Mouse (Mus musculus): Measurements from ENCODE around the gene Hist1h4d. TPM values are rescaled to one million over a fixed set of nuclear protein-coding genes. Genes with fewer than 3 reads are reported as not detected.

The Hist1h4d gene
- polyA plus RNA-seq, 2 experiments: 8.6 to 152 TPM

DNA sequence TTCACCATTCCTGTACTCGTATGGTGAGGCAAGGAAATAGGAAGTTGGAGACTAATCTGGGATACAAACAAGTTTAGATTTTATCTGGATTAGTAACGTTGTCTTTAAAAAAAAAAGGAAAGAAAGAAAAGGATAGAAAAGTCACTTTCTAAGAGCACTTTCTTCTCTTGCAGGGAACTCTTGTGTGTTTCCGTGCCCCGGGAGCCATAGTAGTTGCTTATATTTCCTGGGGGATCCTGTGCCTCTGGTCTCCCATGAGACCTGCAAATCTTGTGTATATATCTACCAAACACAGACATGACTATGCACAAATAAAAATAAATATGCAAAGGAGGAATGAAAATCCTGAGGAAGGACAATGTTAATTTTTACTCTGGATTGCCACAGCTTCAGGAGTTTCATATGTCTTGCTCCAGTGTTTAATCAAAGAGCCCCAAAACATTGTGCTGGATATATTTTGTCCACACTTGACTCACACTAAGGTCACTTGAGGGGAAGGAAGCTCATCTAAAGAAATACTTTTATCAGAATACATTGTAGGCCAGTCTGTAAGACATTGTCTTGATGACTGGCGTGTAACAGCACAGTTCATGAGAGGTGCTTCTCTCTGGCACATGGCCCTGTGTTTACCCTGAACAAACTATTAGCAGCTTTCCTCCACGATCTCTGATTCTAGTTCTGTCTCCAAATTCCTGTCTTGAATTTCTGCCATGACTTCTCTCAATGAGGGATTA, 4.3 kb upstream of the Hist1h4d start:
- peaks cover 18 to 21% of the 10 kb centered on the region in 2 experiments for H3K4me1 ChIP-seq (replicated peaks; ENCODE audit: control insufficient read depth in 2 of 2, insufficient read depth in 2 of 2, low read length in 1 of 2)
- peak overlapping the region; percentile 96 for H3K4me2 ChIP-seq (ENCODE audit: low read depth)
- H3K9ac ChIP-seq (replicated peaks): peak overlapping the region; percentile 99
- peak overlapping the region; percentile 65 to 69 for H3K4me3 ChIP-seq (ENCODE audit: insufficient read depth in 1 of 2, low read depth in 2 of 2, low read length in 2 of 2)
- peak overlapping the region; percentile 98 for H3K27ac ChIP-seq
- WGBS (ENCODE audit: insufficient replicate concordance): 35% methylated on average over 6 of the region's 6 CpGs
- TF ChIP-seq EP300 (IDR thresholded peaks at IDR 0.05; ENCODE audit: low read depth) (no peak), CTCF (IDR thresholded peaks at IDR 0.05; ENCODE audit: low read depth) (no peak)
- H3K9me3 ChIP-seq (ENCODE audit: control insufficient read depth, low read length): no peaks in the 10 kb centered on the region
- H3K27me3 ChIP-seq (ENCODE audit: control insufficient read depth, insufficient read depth, low read length): no peaks in the 10 kb centered on the region
- H3K36me3 ChIP-seq (replicated peaks; ENCODE audit: control insufficient read depth, insufficient read depth, low read depth): no peaks in the 10 kb centered on the region
- ATAC-seq (ENCODE audit: insufficient read depth) (no peak), DNase-seq (ENCODE audit: low read depth in 3 of 3, low spot score in 3 of 3) (no peak)

DNA sequence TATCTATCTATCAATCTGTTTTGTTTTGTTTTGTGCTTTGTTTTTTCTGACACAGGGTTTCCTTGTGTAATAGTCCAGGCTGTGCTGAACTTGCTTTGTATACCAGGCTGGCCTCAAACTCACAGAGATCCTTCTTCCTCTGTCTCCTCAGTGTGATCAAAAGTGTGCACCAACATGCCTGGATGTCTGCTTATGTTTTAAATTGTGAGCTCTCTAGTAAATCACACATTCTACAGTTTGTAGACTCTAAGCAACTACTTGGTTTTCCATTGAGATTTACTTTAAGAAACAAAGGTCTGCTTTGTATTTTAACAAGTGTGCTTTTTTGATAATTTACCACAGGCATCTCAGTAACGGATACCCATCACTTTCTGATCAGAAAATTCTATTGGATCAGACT, 3.6 kb upstream of the Hist1h4d start:
- H3K9me3 ChIP-seq (ENCODE audit: control insufficient read depth, low read length): no peaks in the 10 kb centered on the region
- 81% methylated on average over 1 of the region's 1 CpGs for WGBS (ENCODE audit: insufficient replicate concordance)
- H3K36me3 ChIP-seq (replicated peaks; ENCODE audit: control insufficient read depth, insufficient read depth, low read depth): no peaks in the 10 kb centered on the region
- peak overlapping the region; percentile 57 for H3K9ac ChIP-seq (replicated peaks)
- DNase-seq (ENCODE audit: low read depth in 3 of 3, low spot score in 3 of 3) (no peak), ATAC-seq (ENCODE audit: insufficient read depth) (no peak)
- H3K4me1 ChIP-seq (replicated peaks; ENCODE audit: control insufficient read depth in 2 of 2, insufficient read depth in 2 of 2, low read length in 1 of 2): peaks cover 22 to 23% of the 10 kb centered on the region in 2 experiments
- H3K27ac ChIP-seq: peak overlapping the region; percentile 98
- H3K4me3 ChIP-seq (ENCODE audit: insufficient read depth in 1 of 2, low read depth in 2 of 2, low read length in 2 of 2): peak overlapping the region in 1 of 2 experiments; percentile 8; a peak in 2 of 4 replicates
- H3K4me2 ChIP-seq (ENCODE audit: low read depth): peak overlapping the region; percentile 96
- no peak for TF ChIP-seq CTCF (IDR thresholded peaks at IDR 0.05; ENCODE audit: low read depth)
- no peak for TF ChIP-seq EP300 (IDR thresholded peaks at IDR 0.05; ENCODE audit: low read depth)
- H3K27me3 ChIP-seq (ENCODE audit: control insufficient read depth, insufficient read depth, low read length): no peaks in the 10 kb centered on the region

DNA sequence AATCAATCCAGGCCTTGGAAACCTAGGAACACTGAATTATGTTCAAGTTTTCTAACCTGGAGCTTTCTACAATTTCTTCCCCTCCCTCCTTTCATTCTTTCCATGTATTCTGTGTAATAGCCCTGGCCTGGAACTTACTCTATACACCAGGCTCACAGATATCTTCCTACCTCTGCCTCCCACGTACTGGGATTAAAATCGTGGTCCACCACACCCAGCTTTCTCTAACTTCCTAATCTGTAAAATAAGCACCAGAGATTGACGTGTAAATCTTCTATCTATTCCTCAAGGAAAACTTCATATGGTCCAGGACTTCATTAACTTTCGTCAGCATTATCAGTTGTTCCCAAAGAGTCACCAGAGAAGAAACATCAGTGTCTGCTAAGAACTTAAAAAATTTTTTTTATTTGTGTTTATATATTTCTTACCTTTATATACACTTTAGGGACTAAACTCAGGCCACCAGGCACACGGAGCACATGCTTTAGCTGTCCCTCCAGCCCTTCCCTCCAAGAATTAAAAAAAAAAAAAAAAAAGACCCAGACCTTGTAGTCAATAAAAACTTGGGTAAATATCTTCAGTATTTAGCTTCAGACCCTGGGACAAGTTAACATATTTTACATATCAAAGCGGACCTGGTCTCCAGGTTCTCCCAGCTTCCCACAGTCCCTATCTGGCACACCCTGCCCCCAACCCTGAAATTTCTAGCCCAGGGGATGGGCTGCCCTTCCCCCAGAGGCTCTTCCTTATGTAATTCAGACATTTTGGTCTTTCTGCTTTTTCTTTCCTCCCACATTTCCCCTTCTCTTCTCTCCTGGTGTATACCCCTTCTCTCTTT, 1.0 kb downstream of the Hist1h4d start:
- Histone ChIP-seq H3K4me1 (replicated peaks; ENCODE audit: control insufficient read depth in 2 of 2, insufficient read depth in 2 of 2, low read length in 1 of 2) (peaks cover 32 to 34% of the 10 kb centered on the region in 2 experiments), H3K4me2 (ENCODE audit: low read depth) (peak overlapping the region; percentile 94), H3K9me3 (ENCODE audit: control insufficient read depth, low read length) (no peaks in the 10 kb centered on the region), H3K27ac (peak overlapping the region; percentile 88), H3K4me3 (ENCODE audit: insufficient read depth in 1 of 2, low read depth in 2 of 2, low read length in 2 of 2) (peak overlapping the region; percentile 44 to 55), H3K9ac (replicated peaks) (peak overlapping the region; percentile 87), H3K27me3 (ENCODE audit: control insufficient read depth, insufficient read depth, low read length) (no peaks in the 10 kb centered on the region), H3K36me3 (replicated peaks; ENCODE audit: control insufficient read depth, insufficient read depth, low read depth) (no peaks in the 10 kb centered on the region)
- 8% methylated on average over 6 of the region's 6 CpGs for WGBS (ENCODE audit: insufficient replicate concordance)
- peak; percentile 1; the same call in 1 of the 2 replicates for ATAC-seq (ENCODE audit: insufficient read depth)
- no peak for TF ChIP-seq EP300 (IDR thresholded peaks at IDR 0.05; ENCODE audit: low read depth)
- TF ChIP-seq CTCF (IDR thresholded peaks at IDR 0.05; ENCODE audit: low read depth): no peak
- no peak for DNase-seq (ENCODE audit: low read depth in 3 of 3, low spot score in 3 of 3)

DNA sequence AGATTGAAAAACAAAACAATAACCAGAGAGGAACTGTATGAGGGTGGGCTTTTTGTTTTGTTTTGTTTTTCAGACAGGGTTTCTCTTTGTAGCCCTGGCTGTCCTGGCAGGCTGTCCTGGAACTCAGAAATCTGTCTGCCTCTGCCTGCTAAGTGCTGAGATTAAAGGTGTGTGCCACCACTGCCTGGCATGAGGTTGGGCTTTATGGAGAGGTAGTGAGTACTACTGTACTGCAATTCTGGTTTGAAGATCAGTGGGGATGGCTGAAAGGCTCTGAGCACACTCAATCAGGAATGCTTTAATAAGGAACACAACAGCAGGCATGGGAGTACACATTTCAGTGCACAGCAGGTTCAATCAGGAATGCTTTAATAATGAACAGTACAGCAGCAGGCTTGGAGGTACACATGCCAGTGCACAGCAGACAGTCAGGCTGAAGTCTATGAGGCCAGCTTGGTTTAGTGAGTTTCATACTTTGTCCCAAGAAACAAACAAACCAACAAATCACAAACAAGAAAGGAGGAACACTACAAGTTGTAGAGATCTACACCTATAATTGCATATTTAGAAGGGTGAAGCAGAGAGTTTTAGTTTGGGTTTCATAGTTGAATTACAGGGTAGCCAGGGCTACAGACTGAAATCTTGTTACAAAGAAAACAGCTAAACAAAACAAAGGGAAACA, 2.1 kb downstream of the Hist1h4d start:
- no peaks in the 10 kb centered on the region for H3K36me3 ChIP-seq (replicated peaks; ENCODE audit: control insufficient read depth, insufficient read depth, low read depth)
- no peak for TF ChIP-seq CTCF (IDR thresholded peaks at IDR 0.05; ENCODE audit: low read depth)
- no peak for TF ChIP-seq EP300 (IDR thresholded peaks at IDR 0.05; ENCODE audit: low read depth)
- H3K9me3 ChIP-seq (ENCODE audit: control insufficient read depth, low read length): no peaks in the 10 kb centered on the region
- peak overlapping the region; percentile 88 for H3K27ac ChIP-seq
- no peaks in the 10 kb centered on the region for H3K27me3 ChIP-seq (ENCODE audit: control insufficient read depth, insufficient read depth, low read length)
- DNase-seq (ENCODE audit: low read depth in 3 of 3, low spot score in 3 of 3) (no peak), ATAC-seq (ENCODE audit: insufficient read depth) (no peak)
- peak overlapping the region; percentile 87 for H3K9ac ChIP-seq (replicated peaks)
- H3K4me2 ChIP-seq (ENCODE audit: low read depth): peak overlapping the region; percentile 94
- peaks cover 31 to 33% of the 10 kb centered on the region in 2 experiments for H3K4me1 ChIP-seq (replicated peaks; ENCODE audit: control insufficient read depth in 2 of 2, insufficient read depth in 2 of 2, low read length in 1 of 2)
- peak overlapping the region; percentile 20 to 55 for H3K4me3 ChIP-seq (ENCODE audit: insufficient read depth in 1 of 2, low read depth in 2 of 2, low read length in 2 of 2)

Data from liver, embryonic 14.5 days (tissue).